In the genomic region with DNA sequence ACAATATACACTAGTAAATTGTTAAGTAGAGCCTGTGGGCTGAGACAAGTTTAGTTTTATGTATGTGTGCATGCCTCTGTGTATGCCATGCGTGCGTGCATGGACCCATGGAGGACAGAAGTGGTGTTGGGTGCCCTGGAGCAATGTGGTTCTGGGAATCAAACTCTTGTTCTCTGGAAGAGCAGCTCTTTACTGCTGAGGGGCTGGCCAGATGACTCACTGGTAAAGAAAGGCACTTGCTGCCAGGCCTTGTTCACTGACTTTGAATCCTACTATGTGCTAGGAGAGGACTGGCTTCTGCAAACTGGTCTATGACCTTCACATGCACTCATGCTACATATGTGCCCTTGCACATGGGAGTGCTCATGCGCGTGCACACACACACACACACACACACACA, we compare ENCODE assay signal across 26 mouse cellular contexts. TPM values are rescaled to one million over a fixed set of nuclear protein-coding genes. Genes with fewer than 3 reads are reported as not detected.
DNase-seq lines count a peak whose midpoint lies in the region; ATAC-seq and TF ChIP-seq lines count a peak whose summit lies in the region.
"Had no signal": no experiment of that assay in that cellular context is flagged by ENCODE, and none has a peak within 500 bp of the region (broad histone marks: within the 10 kb centered on the region; RNA-seq: fewer than 3 reads in every experiment).

No protein-coding gene starts in this region.

- H3K9ac ChIP-seq in forebrain, embryonic 14.5 days (ENCODE audit: low read length): no peak overlapping the region
- H3K9ac ChIP-seq in forebrain, embryonic 11.5 days (ENCODE audit: low read length): no peak overlapping the region
- H3K9ac ChIP-seq in limb, embryonic 12.5 days (replicated peaks): no peak overlapping the region
- H3K9ac ChIP-seq in ES-Bruce4 (ENCODE audit: low read depth, poor library complexity, severe bottlenecking): no peak overlapping the region
- H3K9ac ChIP-seq: embryonic facial prominence, embryonic 12.5 days; forebrain, embryonic 13.5 days; forebrain, postnatal 0 days; hindbrain, embryonic 12.5 days; hindbrain, embryonic 15.5 days had no signal

- no peak for TF ChIP-seq CTCF in ES-Bruce4 (IDR thresholded peaks at IDR 0.05; ENCODE audit: low read depth, low read length)

- H3K36me3 ChIP-seq in forebrain, embryonic 14.5 days (ENCODE audit: control insufficient read depth, insufficient read depth, low read length): peaks cover 12% of the 10 kb centered on the region
- H3K36me3 ChIP-seq in forebrain, embryonic 11.5 days (ENCODE audit: control insufficient read depth, insufficient read depth, low read length): no peaks in the 10 kb centered on the region
- peaks cover 25% of the 10 kb centered on the region for H3K36me3 ChIP-seq in limb, embryonic 12.5 days
- H3K36me3 ChIP-seq in limb, embryonic 10.5 days: peaks cover 63% of the 10 kb centered on the region
- H3K36me3 ChIP-seq in ES-Bruce4 (ENCODE audit: control insufficient read depth, insufficient read depth, low read length, poor library complexity, severe bottlenecking): peaks cover 58% of the 10 kb centered on the region

- no peak for TF ChIP-seq POLR2A in ES-Bruce4 (IDR thresholded peaks at IDR 0.05; ENCODE audit: insufficient read depth, low read length)

- no peak for DNase-seq in forebrain, embryonic 14.5 days (ENCODE audit: low spot score)
- DNase-seq in forebrain, embryonic 11.5 days (ENCODE audit: low spot score): no peak
- DNase-seq in limb, embryonic 10.5 days (ENCODE audit: low spot score): no peak
- peak; percentile 42 for DNase-seq in 3T3-L1 (ENCODE audit: low read depth, low spot score)
- DNase-seq: adrenal gland, adult 8-10 months; adrenal gland, postnatal 25 days; cerebellum, adult 18-20 months; cerebellum, adult 9-10 months; cerebellum, postnatal 14 days; forebrain, postnatal 0 days; gastrocnemius, postnatal 25 days; kidney, adult 2 months had no signal

- no peak for TF ChIP-seq EP300 in ES-Bruce4 (IDR thresholded peaks at IDR 0.05; ENCODE audit: insufficient read depth, low read depth, low read length)

- H3K9me3 ChIP-seq in forebrain, embryonic 14.5 days (replicated peaks; ENCODE audit: control insufficient read depth, low read length): no peaks in the 10 kb centered on the region
- H3K9me3 ChIP-seq in forebrain, embryonic 11.5 days (ENCODE audit: control insufficient read depth, low read length): no peaks in the 10 kb centered on the region
- H3K9me3 ChIP-seq in limb, embryonic 12.5 days: 0 out of 2 replicates have a peak, but pooled peaks cover 3% of the 10 kb centered on the region
- H3K9me3 ChIP-seq in limb, embryonic 10.5 days (replicated peaks): no peaks in the 10 kb centered on the region
- no peaks in the 10 kb centered on the region for H3K9me3 ChIP-seq in ES-Bruce4 (replicated peaks; ENCODE audit: control insufficient read depth, insufficient read depth, low read length, poor library complexity, severe bottlenecking)
- H3K9me3 ChIP-seq: embryonic facial prominence, embryonic 12.5 days; forebrain, embryonic 13.5 days; G1E; hindbrain, embryonic 12.5 days; hindbrain, embryonic 15.5 days had no signal

- ATAC-seq in forebrain, embryonic 14.5 days: 0 out of 2 replicates have a peak, but pooled peaks have one; percentile 8
- ATAC-seq in forebrain, embryonic 11.5 days (replicated peaks; ENCODE audit: low FRiP score): no peak
- no peak for ATAC-seq in limb, embryonic 12.5 days (ENCODE audit: insufficient number of reproducible peaks, insufficient read depth, low FRiP score, low TSS enrichment, low read depth)
- no peak for ATAC-seq in cerebellum, adult (ENCODE audit: insufficient number of reproducible peaks, low FRiP score, low TSS enrichment)
- no peak for ATAC-seq in inflammation-experienced regulatory T-cells, adult 6 months
- ATAC-seq: activated CD4-positive, CD25-positive, alpha-beta regulatory T cell, adult 4 months; CD4-positive, CD25-positive, alpha-beta regulatory T cell, adult 4 months; forebrain, embryonic 13.5 days; forebrain, postnatal 0 days; intestine, postnatal 0 days had no signal

- no peak overlapping the region for H3K4me3 ChIP-seq in forebrain, embryonic 14.5 days (ENCODE audit: low read depth, low read length)
- H3K4me3 ChIP-seq in forebrain, embryonic 11.5 days (ENCODE audit: low read depth, low read length): no peak overlapping the region
- H3K4me3 ChIP-seq in limb, embryonic 12.5 days (replicated peaks): no peak overlapping the region
- H3K4me3 ChIP-seq in limb, embryonic 10.5 days: no peak overlapping the region
- H3K4me3 ChIP-seq in ES-Bruce4 (ENCODE audit: low read depth, low read length): no peak overlapping the region
- H3K4me3 ChIP-seq: embryonic facial prominence, embryonic 12.5 days; erythroblast, embryonic 14.5 days; forebrain, embryonic 13.5 days; hindbrain, embryonic 12.5 days; hindbrain, embryonic 15.5 days had no signal

- 94% methylated on average over 4 of the region's 4 CpGs for WGBS in forebrain, embryonic 14.5 days
- 94% methylated on average over 4 of the region's 4 CpGs for whole genome bisulfite sequencing in forebrain, embryonic 11.5 days
- WGBS in limb, embryonic 12.5 days: 93% methylated on average over 4 of the region's 4 CpGs
- WGBS in limb, embryonic 10.5 days: 92% methylated on average over 4 of the region's 4 CpGs

- no peak overlapping the region for H3K27ac ChIP-seq in forebrain, embryonic 14.5 days (ENCODE audit: low read depth, low read length)
- no peak overlapping the region for H3K27ac ChIP-seq in forebrain, embryonic 11.5 days (ENCODE audit: low read depth, low read length)
- H3K27ac ChIP-seq in limb, embryonic 12.5 days: peak overlapping the region; percentile 56; the same call in 1 of the 2 replicates
- H3K27ac ChIP-seq in limb, embryonic 10.5 days: no peak overlapping the region
- H3K27ac ChIP-seq in ES-Bruce4 (ENCODE audit: insufficient read depth, low read length): peak overlapping the region; percentile 43
- H3K27ac ChIP-seq: forebrain, embryonic 13.5 days; hindbrain, embryonic 12.5 days; hindbrain, embryonic 15.5 days had no signal

- H3K4me1 ChIP-seq in forebrain, embryonic 14.5 days (ENCODE audit: control insufficient read depth, insufficient read depth, low read length): peaks cover 9% of the 10 kb centered on the region
- no peaks in the 10 kb centered on the region for H3K4me1 ChIP-seq in forebrain, embryonic 11.5 days (replicated peaks; ENCODE audit: control insufficient read depth, insufficient read depth, low read length)
- H3K4me1 ChIP-seq in limb, embryonic 12.5 days (replicated peaks): peaks cover 49% of the 10 kb centered on the region
- H3K4me1 ChIP-seq in limb, embryonic 10.5 days: peaks cover 59% of the 10 kb centered on the region
- peaks cover 4% of the 10 kb centered on the region for H3K4me1 ChIP-seq in ES-Bruce4 (ENCODE audit: control insufficient read depth, insufficient read depth, low read length)

- no peak overlapping the region for H3K4me2 ChIP-seq in forebrain, embryonic 14.5 days (ENCODE audit: low read length)
- H3K4me2 ChIP-seq in forebrain, embryonic 11.5 days (ENCODE audit: low read depth, low read length, severe bottlenecking): no peak overlapping the region
- H3K4me2 ChIP-seq in limb, embryonic 12.5 days: no peak overlapping the region
- H3K4me2 ChIP-seq: embryonic facial prominence, embryonic 12.5 days; forebrain, embryonic 13.5 days; heart, embryonic 11.5 days; hindbrain, embryonic 12.5 days; hindbrain, embryonic 15.5 days had no signal

- no peaks in the 10 kb centered on the region for H3K27me3 ChIP-seq in forebrain, embryonic 14.5 days (replicated peaks; ENCODE audit: control insufficient read depth, insufficient read depth, low read length)
- no peaks in the 10 kb centered on the region for H3K27me3 ChIP-seq in forebrain, embryonic 11.5 days (ENCODE audit: control insufficient read depth, insufficient read depth, low read length)
- H3K27me3 ChIP-seq in limb, embryonic 12.5 days: no peaks in the 10 kb centered on the region
- no peaks in the 10 kb centered on the region for H3K27me3 ChIP-seq in limb, embryonic 10.5 days (ENCODE audit: low read depth, poor library complexity, severe bottlenecking)
- H3K27me3 ChIP-seq in ES-Bruce4 (ENCODE audit: control insufficient read depth, insufficient read depth, low read length, poor library complexity, severe bottlenecking): no peaks in the 10 kb centered on the region
- H3K27me3 ChIP-seq: embryonic facial prominence, embryonic 12.5 days; forebrain, embryonic 13.5 days; hindbrain, embryonic 12.5 days; hindbrain, embryonic 15.5 days had no signal

RNA-seq across cellular contexts. Expression of gene Etnk1, which starts 7.2 kb away (rescaled TPM):
- 23.5 and 35.9 TPM in 2 replicates for polyA plus RNA-seq in forebrain, embryonic 14.5 days (2014; fragmentation: Nextera tagmentation; extraction: Ambion mirVana)
- 28.8 and 32.1 TPM in 2 replicates for polyA plus RNA-seq in forebrain, embryonic 11.5 days (2014; fragmentation: Nextera tagmentation; extraction: Ambion mirVana)
- polyA plus RNA-seq in limb, embryonic 12.5 days (2016; fragmentation: Nextera tagmentation; extraction: Ambion mirVana): 22.1 and 24.2 TPM in 2 replicates
- polyA plus RNA-seq in limb, embryonic 10.5 days (2016; fragmentation: Nextera tagmentation; extraction: Ambion mirVana): 20.9 and 21.2 TPM in 2 replicates
- 140 and 149 TPM in 2 replicates for polyA plus RNA-seq in ES-Bruce4 (2011; ENCODE audit: insufficient read depth, insufficient read length, low read depth, missing spikeins)
- polyA plus RNA-seq in inflammation-experienced regulatory T-cells, adult 6 months (2017; shearing (Covaris generic)): 10 to 100 TPM; 15.2 to 39.5 (median 37.0) TPM

Comparison
In these comparisons a context has a peak if more than half of its experiments do, and no peak if none do; other contexts are left out.
1. H3K27ac ChIP-seq: peak in limb, embryonic 12.5 days (single experiment) and ES-Bruce4 (single experiment); none in forebrain, embryonic 14.5 days (single experiment), forebrain, embryonic 11.5 days (single experiment) and limb, embryonic 10.5 days (single experiment).